Mouse (Mus musculus): ENCODE data around the gene Gm9945. TPM values are rescaled to one million over a fixed set of nuclear protein-coding genes. Genes with fewer than 3 reads are reported as not detected.
A peak's percentile ranks its signal among the peaks of the same experiment; 100 is the strongest.

Gm9945 gene
- polyA plus RNA-seq, 1 experiment from 2014 or later: not detected

DNA sequence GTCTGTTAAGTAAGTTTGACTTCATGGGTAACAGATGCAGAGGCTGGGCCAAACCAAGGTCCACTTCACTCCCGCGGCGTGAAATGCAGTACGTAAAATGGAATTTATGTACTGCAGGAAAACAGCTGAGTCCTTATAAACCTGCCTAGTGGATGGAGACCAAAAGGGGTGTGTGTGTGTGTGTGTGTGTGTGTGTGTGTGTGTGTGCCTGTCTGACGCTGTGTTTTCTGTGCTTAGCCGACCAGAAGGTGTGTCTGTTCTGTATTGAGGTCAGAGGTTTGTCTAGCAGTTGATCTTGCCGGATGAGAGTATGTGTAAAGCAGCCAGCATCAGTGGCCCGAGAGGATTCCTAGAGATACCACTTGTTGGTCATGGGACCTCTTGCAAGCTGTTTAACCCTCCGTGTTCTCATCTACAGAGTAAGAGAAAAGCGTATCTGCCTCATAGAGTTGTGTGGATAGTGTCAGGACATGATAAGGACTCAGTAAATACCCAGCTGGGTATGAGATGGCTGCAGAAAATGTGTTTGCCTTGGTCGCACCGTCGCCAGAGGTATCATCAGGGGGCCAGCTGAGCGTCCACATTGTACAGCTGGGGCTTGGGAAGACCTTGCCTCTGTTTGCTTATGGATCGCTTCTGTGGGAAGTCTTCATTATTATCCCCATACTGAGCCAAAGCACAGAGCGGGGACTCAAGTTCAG, 41.3 kb downstream of the Gm9945 start:
- WGBS: 51% methylated on average over 16 of the region's 16 CpGs
- Histone ChIP-seq H3K9ac (0 out of 2 replicates have a peak overlapping the region, but pooled peaks have one; percentile 24), H3K9me3 (replicated peaks) (no peaks in the 10 kb centered on the region), H3K36me3 (no peaks in the 10 kb centered on the region), H3K4me1 (peaks cover 39% of the 10 kb centered on the region), H3K27ac (no peak overlapping the region), H3K4me3 (peak overlapping the region; percentile 88), H3K27me3 (peaks cover 21% of the 10 kb centered on the region), H3K4me2 (replicated peaks) (peak overlapping the region; percentile 84)
- ATAC-seq (ENCODE audit: low FRiP score): no peak

- no peak overlapping the region for H3K4me3 ChIP-seq
- peaks cover 38% of the 10 kb centered on the region for H3K4me1 ChIP-seq
- H3K27me3 ChIP-seq: peaks cover 21% of the 10 kb centered on the region
- ATAC-seq (ENCODE audit: low FRiP score): no peak
- no peak overlapping the region for H3K4me2 ChIP-seq (replicated peaks)
- H3K27ac ChIP-seq: no peak overlapping the region
- 90% methylated on average over 7 of the region's 7 CpGs for WGBS
- H3K9ac ChIP-seq: no peak overlapping the region
- H3K9me3 ChIP-seq (replicated peaks): no peaks in the 10 kb centered on the region
- H3K36me3 ChIP-seq: no peaks in the 10 kb centered on the region
These were observed 41.8 kb downstream of the Gm9945 start for GRCm38 (mm10) chr11:53521821-53522131.

DNA sequence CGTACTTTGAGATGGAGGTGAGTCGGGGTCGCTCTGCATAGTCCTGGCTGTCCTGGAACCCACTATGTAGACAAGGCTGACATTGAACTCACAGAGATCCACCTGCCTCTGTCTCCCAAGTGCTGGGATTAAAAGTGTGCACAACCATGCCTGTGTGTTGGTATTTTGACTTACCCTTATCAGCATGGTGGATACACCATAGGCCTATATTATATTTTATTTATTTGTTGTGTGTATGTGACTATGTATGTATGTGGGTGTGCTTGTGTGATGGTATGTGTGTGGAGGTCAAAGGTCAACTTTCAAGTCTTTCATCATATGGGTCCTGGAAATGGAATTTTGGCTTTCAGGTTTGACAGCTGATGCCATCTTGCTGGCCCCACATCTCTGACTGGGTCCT, 42.4 kb downstream of the Gm9945 start:
- 88% methylated on average over 3 of the region's 3 CpGs for WGBS
- H3K9ac ChIP-seq: no peak overlapping the region
- H3K36me3 ChIP-seq: no peaks in the 10 kb centered on the region
- no peaks in the 10 kb centered on the region for H3K9me3 ChIP-seq (replicated peaks)
- no peak for ATAC-seq (ENCODE audit: low FRiP score)
- no peak overlapping the region for H3K27ac ChIP-seq
- peaks cover 19% of the 10 kb centered on the region for H3K27me3 ChIP-seq
- no peak overlapping the region for H3K4me3 ChIP-seq
- peaks cover 33% of the 10 kb centered on the region for H3K4me1 ChIP-seq
- no peak overlapping the region for H3K4me2 ChIP-seq (replicated peaks)

DNA sequence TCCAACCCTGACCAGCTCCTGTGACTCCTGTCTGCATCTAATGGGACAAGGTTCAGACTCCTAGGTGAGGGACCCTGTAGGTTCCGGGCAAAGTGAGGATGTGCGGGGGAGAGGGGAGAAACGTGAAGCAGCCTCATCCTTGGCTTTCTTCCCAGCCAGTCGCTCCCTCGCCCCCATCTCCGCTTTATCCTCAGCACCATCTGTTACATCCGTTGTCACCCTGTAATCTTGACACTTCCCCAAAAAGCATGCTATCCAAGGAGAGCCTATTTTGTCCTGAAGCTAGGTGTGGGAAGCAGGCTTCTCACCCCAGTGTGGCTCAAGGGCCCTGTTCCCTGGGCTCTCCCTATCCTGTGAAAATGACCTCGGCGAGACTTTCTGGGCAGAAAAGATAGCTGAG, 43.0 kb downstream of the Gm9945 start:
- H3K27ac ChIP-seq: no peak overlapping the region
- no peaks in the 10 kb centered on the region for H3K9me3 ChIP-seq (replicated peaks)
- H3K27me3 ChIP-seq: peaks cover 14% of the 10 kb centered on the region
- H3K36me3 ChIP-seq: no peaks in the 10 kb centered on the region
- no peak overlapping the region for H3K4me2 ChIP-seq (replicated peaks)
- 78% methylated on average over 9 of the region's 9 CpGs for whole genome bisulfite sequencing
- no peak overlapping the region for H3K9ac ChIP-seq
- H3K4me1 ChIP-seq: peaks cover 33% of the 10 kb centered on the region
- H3K4me3 ChIP-seq: no peak overlapping the region
- no peak for ATAC-seq (ENCODE audit: low FRiP score)

GRCm38 (mm10) chr11:53523545-53524405, 43.8 kb downstream of the Gm9945 start:
- peaks cover 10% of the 10 kb centered on the region for H3K27me3 ChIP-seq
- no peak overlapping the region for H3K27ac ChIP-seq
- ATAC-seq (ENCODE audit: low FRiP score): no peak
- H3K4me3 ChIP-seq: no peak overlapping the region
- no peak overlapping the region for H3K4me2 ChIP-seq (replicated peaks)
- peaks cover 37% of the 10 kb centered on the region for H3K4me1 ChIP-seq
- H3K9ac ChIP-seq: no peak overlapping the region
- no peaks in the 10 kb centered on the region for H3K9me3 ChIP-seq (replicated peaks)
- 81% methylated on average over 14 of the region's 14 CpGs for WGBS
- no peaks in the 10 kb centered on the region for H3K36me3 ChIP-seq

- Histone ChIP-seq H3K36me3 (no peaks in the 10 kb centered on the region), H3K4me1 (peaks cover 41% of the 10 kb centered on the region), H3K4me3 (no peak overlapping the region), H3K4me2 (replicated peaks) (no peak overlapping the region), H3K27ac (no peak overlapping the region), H3K9me3 (replicated peaks) (no peaks in the 10 kb centered on the region), H3K27me3 (peaks cover 4% of the 10 kb centered on the region; the same call in 1 of the 2 replicates), H3K9ac (no peak overlapping the region)
- ATAC-seq (ENCODE audit: low FRiP score): no peak
- WGBS: 68% methylated on average over 6 of the region's 6 CpGs
These were observed 44.9 kb downstream of the Gm9945 start for GRCm38 (mm10) chr11:53524905-53525304.

DNA sequence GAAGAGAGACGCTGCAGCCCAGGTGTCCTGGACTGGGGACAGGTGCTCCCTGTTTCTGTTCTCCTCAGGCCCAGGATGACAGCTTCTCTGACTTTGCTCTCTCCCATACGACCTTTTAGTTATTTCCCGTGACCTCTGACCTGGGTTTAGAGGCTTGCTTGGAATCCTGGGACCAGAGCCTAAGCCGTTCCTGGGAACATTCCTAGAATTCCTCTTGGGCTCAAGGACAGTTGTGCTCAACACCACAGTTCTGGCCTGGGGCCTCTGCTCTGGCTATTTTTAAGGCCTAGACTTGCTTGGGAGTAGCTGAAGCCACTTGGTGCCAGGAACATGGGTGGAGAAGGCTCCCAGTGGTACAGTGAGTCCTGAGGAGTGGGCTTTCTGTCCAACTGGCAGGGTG, 45.5 kb downstream of the Gm9945 start:
- Histone ChIP-seq H3K4me1 (peaks cover 36% of the 10 kb centered on the region), H3K27ac (no peak overlapping the region), H3K4me3 (no peak overlapping the region), H3K27me3 (peaks cover 4% of the 10 kb centered on the region; the same call in 1 of the 2 replicates), H3K9me3 (replicated peaks) (no peaks in the 10 kb centered on the region), H3K36me3 (no peaks in the 10 kb centered on the region), H3K4me2 (replicated peaks) (no peak overlapping the region), H3K9ac (no peak overlapping the region)
- no peak for ATAC-seq (ENCODE audit: low FRiP score)
- WGBS: 47% methylated on average over 4 of the region's 4 CpGs

DNA sequence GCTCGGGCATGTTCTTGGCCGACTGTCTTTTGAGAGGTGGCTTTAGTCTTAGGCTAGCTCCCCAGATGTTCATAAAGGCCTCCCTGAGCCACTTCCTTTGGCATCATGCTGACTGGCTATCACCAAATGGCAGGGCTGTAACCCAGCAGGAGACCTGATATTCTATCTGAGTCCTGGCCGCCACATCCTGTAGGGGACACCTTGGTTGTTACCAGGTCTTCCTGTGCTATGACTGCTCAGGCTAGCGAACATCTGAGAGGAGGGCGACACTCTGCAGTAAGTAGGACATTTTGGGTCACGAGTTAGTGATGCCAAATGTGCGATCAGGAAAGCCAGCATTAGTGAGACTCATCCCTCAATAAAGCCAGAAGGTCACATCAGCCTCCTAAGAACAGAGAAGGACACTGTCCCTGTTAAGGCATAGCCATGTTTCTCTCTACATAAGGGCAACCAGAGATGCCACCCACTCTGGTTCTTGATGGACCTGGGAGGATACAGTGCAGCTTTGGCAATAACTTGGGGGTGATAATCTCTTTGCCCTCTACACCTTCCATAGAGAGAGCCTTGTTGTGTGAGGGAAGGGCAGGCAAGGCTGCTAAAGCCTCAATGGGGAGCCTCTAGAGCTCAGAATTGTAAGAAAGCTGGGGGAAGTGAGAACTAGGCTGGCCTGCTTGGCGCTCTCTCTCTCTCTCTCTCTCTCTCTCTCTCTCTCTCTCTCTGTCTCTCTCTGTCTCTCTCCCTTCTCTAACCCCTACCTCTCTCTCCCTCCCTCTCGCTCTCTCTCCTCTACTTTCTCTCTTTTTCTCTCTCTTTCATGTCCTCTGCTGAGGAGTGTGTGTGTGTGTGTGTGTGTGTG, 48.7 kb downstream of the Gm9945 start:
- H3K27ac ChIP-seq: no peak overlapping the region
- H3K9me3 ChIP-seq (replicated peaks): no peaks in the 10 kb centered on the region
- no peak overlapping the region for H3K9ac ChIP-seq
- no peak for ATAC-seq (ENCODE audit: low FRiP score)
- H3K4me1 ChIP-seq: peaks cover 16% of the 10 kb centered on the region
- no peak overlapping the region for H3K4me2 ChIP-seq (replicated peaks)
- WGBS: 79% methylated on average over 9 of the region's 9 CpGs
- 0 out of 2 replicates have a peak, but pooled peaks cover 2% of the 10 kb centered on the region for H3K36me3 ChIP-seq
- H3K4me3 ChIP-seq: no peak overlapping the region
- peaks cover 4% of the 10 kb centered on the region; the same call in 1 of the 2 replicates for H3K27me3 ChIP-seq

DNA sequence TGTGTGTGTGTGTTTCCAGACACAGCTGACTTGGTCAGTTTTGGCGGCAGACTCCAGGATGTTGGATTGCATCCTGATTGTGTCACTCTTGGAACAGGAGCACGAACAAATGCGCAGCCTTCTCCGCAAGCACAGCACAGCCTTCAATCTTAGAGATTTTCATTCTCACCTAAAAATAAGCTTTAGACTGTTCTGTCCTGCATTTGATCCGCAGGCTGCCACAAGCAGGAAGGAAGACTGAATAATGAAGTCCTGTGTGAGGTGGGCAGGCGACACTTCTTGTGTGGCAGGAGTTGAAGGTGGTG, 49.2 kb downstream of the Gm9945 start:
- no peak overlapping the region for H3K27ac ChIP-seq
- H3K4me1 ChIP-seq: peaks cover 12% of the 10 kb centered on the region
- 64% methylated on average over 6 of the region's 6 CpGs for WGBS
- H3K4me2 ChIP-seq (replicated peaks): no peak overlapping the region
- H3K9me3 ChIP-seq (replicated peaks): no peaks in the 10 kb centered on the region
- H3K9ac ChIP-seq: no peak overlapping the region
- H3K27me3 ChIP-seq: peaks cover 4% of the 10 kb centered on the region; the same call in 1 of the 2 replicates
- peaks cover 7% of the 10 kb centered on the region for H3K36me3 ChIP-seq
- ATAC-seq (ENCODE audit: low FRiP score): no peak
- no peak overlapping the region for H3K4me3 ChIP-seq

DNA sequence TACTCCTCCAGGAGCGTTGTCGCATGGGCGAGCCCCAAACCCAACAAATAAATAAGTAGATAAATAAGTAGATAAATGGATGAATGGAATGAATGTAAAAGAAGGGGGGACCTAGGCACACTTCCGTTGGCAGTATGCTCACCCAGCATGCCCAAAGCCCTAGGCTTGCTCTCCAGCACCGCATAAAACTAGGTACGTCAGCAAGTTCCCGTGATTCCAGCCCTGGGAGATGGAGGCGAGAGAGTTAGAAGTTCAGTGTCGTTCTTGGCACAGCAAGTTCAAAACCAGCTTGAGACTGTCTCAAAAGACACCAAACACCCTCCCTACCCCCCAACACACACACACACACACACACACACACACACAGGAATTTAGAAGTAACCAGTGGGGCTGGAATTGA, 50.0 kb downstream of the Gm9945 start:
- Histone ChIP-seq H3K36me3 (peaks cover 15% of the 10 kb centered on the region), H3K4me1 (peaks cover 12% of the 10 kb centered on the region), H3K9ac (no peak overlapping the region), H3K27ac (no peak overlapping the region), H3K27me3 (peaks cover 4% of the 10 kb centered on the region; the same call in 1 of the 2 replicates), H3K4me2 (replicated peaks) (no peak overlapping the region), H3K9me3 (replicated peaks) (no peaks in the 10 kb centered on the region), H3K4me3 (no peak overlapping the region)
- WGBS: 84% methylated on average over 9 of the region's 9 CpGs
- ATAC-seq (ENCODE audit: low FRiP score): no peak

Data from hindbrain, embryonic 12.5 days (tissue).